Mouse (Mus musculus) thymus, adult 2 months (tissue): ENCODE results near the gene Irf2.

Experiments
- CTCF ChIP-seq: fragments of 200-500 bp; IDR thresholded peaks from 2 replicates; pipeline ENCODE4 v1.5.1; 2012; ENCODE audit warnings: mild to moderate bottlenecking, control low read depth, low read length, moderate library complexity, borderline replicate concordance; ENCODE audit not compliant: control insufficient read depth, poor library complexity, insufficient read depth; ENCODE audit errors: extremely low read depth
- POLR2A ChIP-seq: fragments of 200-500 bp; IDR thresholded peaks from 2 replicates; pipeline ENCODE4 v1.6.1; 2012; ENCODE audit warnings: mild to moderate bottlenecking, low read length, control low read depth, moderate library complexity; ENCODE audit not compliant: control insufficient read depth, poor library complexity, insufficient read depth; ENCODE audit errors: extremely low read depth

- TF ChIP-seq POLR2A (no peak), CTCF (no peak)
These were observed 18.3 kb upstream of the Irf2 start for GRCm38 (mm10) chr8:46721065-46721845.
